Mouse (Mus musculus) bone marrow macrophage, adult 2 months (primary cell): ENCODE data around the gene Tceal1.

ENCODE experiments used
- CTCF ChIP-seq: IDR thresholded peaks from 2 replicates; pipeline ENCODE4 v1.5.1; 2012; ENCODE audit warnings: low read depth, mild to moderate bottlenecking, low read length, moderate library complexity
- POLR2A ChIP-seq: IDR thresholded peaks from 2 replicates; pipeline ENCODE4 v1.6.1; 2012; ENCODE audit warnings: mild to moderate bottlenecking, low read depth, low read length, borderline replicate concordance

- no peak for TF ChIP-seq CTCF
- TF ChIP-seq POLR2A = no peak
Measured at GRCm38 (mm10) chrX:136680989-136681388, 26.8 kb upstream of the Tceal1 start.
